Mouse (Mus musculus): Measurements from ENCODE around the gene Wdr17. TPM values are rescaled to one million over a fixed set of nuclear protein-coding genes. Genes with fewer than 3 reads are reported as not detected.

The Wdr17 gene
- total and polyA plus RNA-seq, 2 experiments from 2014 or later = not detected

- peak; percentile 54; the same call in 1 of the 2 replicates for ATAC-seq (ENCODE audit: insufficient read depth, low read depth)
- DNase-seq (ENCODE audit: low spot score) = peak; percentile 48
- Histone ChIP-seq H3K4me1 (ENCODE audit: control insufficient read depth, insufficient read depth) (peaks cover 19% of the 10 kb centered on the region), H3K9ac (replicated peaks; ENCODE audit: low read depth, low read length) (no peak overlapping the region), H3K4me2 (ENCODE audit: low read depth, low read length) (no peak overlapping the region), H3K36me3 (replicated peaks; ENCODE audit: control insufficient read depth, insufficient read depth, low read length) (no peaks in the 10 kb centered on the region), H3K27me3 (ENCODE audit: control insufficient read depth, insufficient read depth, low read length) (no peaks in the 10 kb centered on the region), H3K27ac (ENCODE audit: low read depth) (peak overlapping the region; percentile 79), H3K4me3 (ENCODE audit: low read depth, low read length) (no peak overlapping the region), H3K9me3 (replicated peaks; ENCODE audit: control insufficient read depth, low read length) (no peaks in the 10 kb centered on the region)
- TF ChIP-seq EP300 (IDR thresholded peaks at IDR 0.05; ENCODE audit: low read depth) = no peak
- TF ChIP-seq CTCF (IDR thresholded peaks at IDR 0.05; ENCODE audit: low read depth) = no peak
- 31% methylated on average over 4 of the region's 4 CpGs for WGBS
Measured at GRCm38 (mm10) chr8:54610238-54610637, 276.7 kb downstream of the Wdr17 start.

- no peak overlapping the region for H3K9ac ChIP-seq (replicated peaks; ENCODE audit: low read depth, low read length)
- peak overlapping the region; percentile 87 for H3K27ac ChIP-seq (ENCODE audit: low read depth)
- H3K9me3 ChIP-seq (replicated peaks; ENCODE audit: control insufficient read depth, low read length) = no peaks in the 10 kb centered on the region
- whole genome bisulfite sequencing = 25% methylated on average over 2 of the region's 2 CpGs
- TF ChIP-seq EP300 (IDR thresholded peaks at IDR 0.05; ENCODE audit: low read depth) (peak; percentile 91), CTCF (IDR thresholded peaks at IDR 0.05; ENCODE audit: low read depth) (no peak)
- H3K27me3 ChIP-seq (ENCODE audit: control insufficient read depth, insufficient read depth, low read length) = no peaks in the 10 kb centered on the region
- peak; percentile 93 for ATAC-seq (ENCODE audit: insufficient read depth, low read depth)
- H3K4me3 ChIP-seq (ENCODE audit: low read depth, low read length) = no peak overlapping the region
- peaks cover 19% of the 10 kb centered on the region for H3K4me1 ChIP-seq (ENCODE audit: control insufficient read depth, insufficient read depth)
- H3K4me2 ChIP-seq (ENCODE audit: low read depth, low read length) = no peak overlapping the region
- peak; percentile 90 for DNase-seq (ENCODE audit: low spot score)
- no peaks in the 10 kb centered on the region for H3K36me3 ChIP-seq (replicated peaks; ENCODE audit: control insufficient read depth, insufficient read depth, low read length)
Measured at GRCm38 (mm10) chr8:54609336-54609735, 277.6 kb downstream of the Wdr17 start.

- DNase-seq (ENCODE audit: low spot score) (no peak), ATAC-seq (ENCODE audit: insufficient read depth, low read depth) (no peak)
- H3K9me3 ChIP-seq (replicated peaks; ENCODE audit: control insufficient read depth, low read length) = no peaks in the 10 kb centered on the region
- H3K4me2 ChIP-seq (ENCODE audit: low read depth, low read length) = no peak overlapping the region
- H3K27me3 ChIP-seq (ENCODE audit: control insufficient read depth, insufficient read depth, low read length) = no peaks in the 10 kb centered on the region
- no peak overlapping the region for H3K27ac ChIP-seq (ENCODE audit: low read depth)
- H3K4me1 ChIP-seq (ENCODE audit: control insufficient read depth, insufficient read depth) = peaks cover 8% of the 10 kb centered on the region; the same call in 1 of the 2 replicates
- H3K9ac ChIP-seq (replicated peaks; ENCODE audit: low read depth, low read length) = no peak overlapping the region
- H3K4me3 ChIP-seq (ENCODE audit: low read depth, low read length) = no peak overlapping the region
- TF ChIP-seq EP300 (IDR thresholded peaks at IDR 0.05; ENCODE audit: low read depth) = no peak
- TF ChIP-seq CTCF (IDR thresholded peaks at IDR 0.05; ENCODE audit: low read depth) = no peak
- 77% methylated on average over 4 of the region's 4 CpGs for WGBS
- H3K36me3 ChIP-seq (replicated peaks; ENCODE audit: control insufficient read depth, insufficient read depth, low read length) = no peaks in the 10 kb centered on the region
Measured at GRCm38 (mm10) chr8:54603440-54603839, 283.5 kb downstream of the Wdr17 start.

- H3K4me3 ChIP-seq (ENCODE audit: low read depth, low read length) = peak within 1 kb of the TSS; percentile 25
- no peaks in the 10 kb centered on the region for H3K27me3 ChIP-seq (ENCODE audit: control insufficient read depth, insufficient read depth, low read length)
- H3K36me3 ChIP-seq (replicated peaks; ENCODE audit: control insufficient read depth, insufficient read depth, low read length) = no peaks in the 10 kb centered on the region
- 10% methylated on average over 21 of the region's 21 CpGs for WGBS
- H3K9me3 ChIP-seq (replicated peaks; ENCODE audit: control insufficient read depth, low read length) = no peaks in the 10 kb centered on the region
- TF ChIP-seq EP300 (IDR thresholded peaks at IDR 0.05; ENCODE audit: low read depth) (no peak), CTCF (IDR thresholded peaks at IDR 0.05; ENCODE audit: low read depth) (no peak)
- H3K9ac ChIP-seq (replicated peaks; ENCODE audit: low read depth, low read length) = 0 out of 2 replicates have a peak within 1 kb of the TSS, but pooled peaks have one; percentile 3
- H3K27ac ChIP-seq (ENCODE audit: low read depth) = no peak within 1 kb of the TSS
- peaks cover 13% of the 10 kb centered on the region; the same call in 1 of the 2 replicates for H3K4me1 ChIP-seq (ENCODE audit: control insufficient read depth, insufficient read depth)
- peak; percentile 77 for DNase-seq (ENCODE audit: low spot score)
- ATAC-seq (ENCODE audit: insufficient read depth, low read depth) = peak; percentile 90
- peak within 1 kb of the TSS; percentile 54 for H3K4me2 ChIP-seq (ENCODE audit: low read depth, low read length)
Measured at GRCm38 (mm10) chr8:54600671-54601251, 286.2 kb downstream of the Wdr17 start, which contains the start of gene Spata4. Spata4 (plus strand) TSS chr8:54600781.

GRCm38 (mm10) chr8:54597386-54597785 lies 289.6 kb downstream of the Wdr17 start:
- Histone ChIP-seq H3K27me3 (ENCODE audit: control insufficient read depth, insufficient read depth, low read length) (no peaks in the 10 kb centered on the region), H3K4me2 (ENCODE audit: low read depth, low read length) (no peak overlapping the region), H3K4me1 (ENCODE audit: control insufficient read depth, insufficient read depth) (peaks cover 13% of the 10 kb centered on the region; the same call in 1 of the 2 replicates), H3K9ac (replicated peaks; ENCODE audit: low read depth, low read length) (no peak overlapping the region), H3K27ac (ENCODE audit: low read depth) (no peak overlapping the region), H3K9me3 (replicated peaks; ENCODE audit: control insufficient read depth, low read length) (no peaks in the 10 kb centered on the region), H3K36me3 (replicated peaks; ENCODE audit: control insufficient read depth, insufficient read depth, low read length) (no peaks in the 10 kb centered on the region), H3K4me3 (ENCODE audit: low read depth, low read length) (no peak overlapping the region)
- TF ChIP-seq CTCF (IDR thresholded peaks at IDR 0.05; ENCODE audit: low read depth) (no peak), EP300 (IDR thresholded peaks at IDR 0.05; ENCODE audit: low read depth) (no peak)
- ATAC-seq (ENCODE audit: insufficient read depth, low read depth) (no peak), DNase-seq (ENCODE audit: low spot score) (no peak)
- 74% methylated on average over 2 of the region's 2 CpGs for WGBS

- H3K9me3 ChIP-seq (replicated peaks; ENCODE audit: control insufficient read depth, low read length) = no peaks in the 10 kb centered on the region
- ATAC-seq (ENCODE audit: insufficient read depth, low read depth) = no peak
- peaks cover 13% of the 10 kb centered on the region; the same call in 1 of the 2 replicates for H3K4me1 ChIP-seq (ENCODE audit: control insufficient read depth, insufficient read depth)
- H3K27ac ChIP-seq (ENCODE audit: low read depth) = no peak overlapping the region
- DNase-seq (ENCODE audit: low spot score) = no peak
- no peak overlapping the region for H3K9ac ChIP-seq (replicated peaks; ENCODE audit: low read depth, low read length)
- no peak overlapping the region for H3K4me2 ChIP-seq (ENCODE audit: low read depth, low read length)
- no peaks in the 10 kb centered on the region for H3K36me3 ChIP-seq (replicated peaks; ENCODE audit: control insufficient read depth, insufficient read depth, low read length)
- 89% methylated on average over 2 of the region's 2 CpGs for WGBS
- H3K27me3 ChIP-seq (ENCODE audit: control insufficient read depth, insufficient read depth, low read length) = no peaks in the 10 kb centered on the region
- no peak overlapping the region for H3K4me3 ChIP-seq (ENCODE audit: low read depth, low read length)
- TF ChIP-seq CTCF (IDR thresholded peaks at IDR 0.05; ENCODE audit: low read depth) (no peak), EP300 (IDR thresholded peaks at IDR 0.05; ENCODE audit: low read depth) (no peak)
Measured at GRCm38 (mm10) chr8:54596940-54597339, 290.0 kb downstream of the Wdr17 start.

Data from heart, postnatal 0 days (tissue).